Comparison of ENCODE assay signal across 8 mouse cellular contexts in the genomic region with DNA sequence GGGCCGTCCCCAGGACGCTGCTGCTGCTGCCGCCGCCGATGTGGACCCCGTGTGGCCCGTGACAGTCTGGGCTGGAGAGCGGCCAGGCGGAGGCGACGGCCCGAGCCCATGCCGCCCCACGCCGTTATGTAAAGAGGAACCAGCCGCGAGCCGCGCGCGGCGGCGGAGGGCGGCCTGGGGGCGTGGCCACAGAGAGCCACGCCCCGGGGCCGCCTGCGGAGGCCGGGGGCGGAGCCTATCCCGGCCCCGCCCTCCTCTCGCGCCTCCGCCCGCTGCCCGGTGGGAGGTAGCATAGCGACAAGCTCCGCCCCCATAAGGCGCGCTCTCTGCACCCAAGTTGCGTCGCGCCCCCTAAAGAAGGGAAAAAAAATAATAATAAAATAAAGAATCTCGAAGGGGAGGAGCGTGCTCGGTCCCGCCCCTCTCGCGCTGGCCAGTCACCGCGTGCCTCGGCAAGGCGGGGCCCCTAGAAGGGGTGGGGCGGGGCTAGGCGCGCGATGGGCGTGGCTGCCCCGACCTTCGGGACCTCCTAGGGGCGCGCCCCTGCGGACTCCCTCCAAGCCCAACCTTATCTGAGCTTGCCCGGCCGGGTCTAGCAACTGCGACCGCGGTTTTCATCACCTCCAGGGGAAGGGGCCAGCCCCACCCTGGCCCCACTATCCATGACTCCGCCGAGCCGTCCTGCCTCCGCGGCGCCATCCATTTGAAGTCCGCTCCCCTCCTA. TPM values are rescaled to one million over a fixed set of nuclear protein-coding genes. Genes with fewer than 3 reads are reported as not detected.
DNase-seq lines count a peak whose midpoint lies in the region; ATAC-seq and TF ChIP-seq lines count a peak whose summit lies in the region.

No protein-coding gene starts in this region.

- no peaks in the 10 kb centered on the region for H3K36me3 ChIP-seq in hindbrain, postnatal 0 days (ENCODE audit: insufficient read depth, low read length)

- H3K27ac ChIP-seq in gastrocnemius, adult 2 months = peak overlapping the region; percentile 99
- peak overlapping the region; percentile 76 for H3K27ac ChIP-seq in hindbrain, postnatal 0 days

- peaks cover 32% of the 10 kb centered on the region for H3K4me1 ChIP-seq in hindbrain, postnatal 0 days (ENCODE audit: insufficient read depth, low read length)

- intact Hi-C loops in gastrocnemius, adult 2 months (cut with DNase I) = loop anchor here (5.0 kb wide), 1 partner anchor 125 kb away; a partner anchor contains a TSS
- intact Hi-C loops in left cerebral cortex, postnatal 10 days (cut with DNase I) = no loop called here

- peak overlapping the region; percentile 89 for H3K4me2 ChIP-seq in hindbrain, postnatal 0 days (ENCODE audit: low read depth, low read length)

- peak overlapping the region; percentile 68 for H3K9ac ChIP-seq in hindbrain, postnatal 0 days (replicated peaks; ENCODE audit: low read length)

- peak; percentile 95 for DNase-seq in gastrocnemius, adult 2 months
- peak; percentile 89 for DNase-seq in hindbrain, postnatal 0 days (ENCODE audit: low spot score)
- DNase-seq in left cerebral cortex, postnatal 10 days (ENCODE audit: extremely low spot score in 1 of 2, low spot score in 2 of 2) = peak; percentile 68 to 92
- DNase-seq in right cerebral cortex, postnatal 10 days (ENCODE audit: low spot score in 2 of 2) = peak; percentile 87 to 88
- DNase-seq in urinary bladder, postnatal 14 days (ENCODE audit: low spot score) = peak; percentile 93

- H3K4me3 ChIP-seq in gastrocnemius, adult 2 months = peak overlapping the region; percentile 74
- H3K4me3 ChIP-seq in hindbrain, postnatal 0 days (ENCODE audit: low read length) = peak overlapping the region; percentile 80

- no peak; the same call in 1 of the 2 replicates for TF ChIP-seq CTCF in gastrocnemius, adult 2 months (IDR thresholded peaks at IDR 0.05)
- TF ChIP-seq CTCF in hindbrain, postnatal 0 days (IDR thresholded peaks at IDR 0.05; ENCODE audit: low read depth) = no peak

- under 1% methylated on average over 67 of the region's 77 CpGs for WGBS in hindbrain, postnatal 0 days

- ATAC-seq in activated CD4-positive, CD25-positive, alpha-beta regulatory T cell, adult 4 months = peak; percentile 66
- ATAC-seq in common myeloid progenitor, adult 5-6 weeks (replicated peaks; ENCODE audit: low read depth, poor library complexity, severe bottlenecking) = peak; percentile 52
- ATAC-seq in hindbrain, postnatal 0 days = peak; percentile 77
- ATAC-seq in megakaryocyte progenitor cell, adult 5-6 weeks (replicated peaks; ENCODE audit: poor library complexity) = peak; percentile 60

- H3K9me3 ChIP-seq in hindbrain, postnatal 0 days (ENCODE audit: low read length) = no peaks in the 10 kb centered on the region

- no peaks in the 10 kb centered on the region for H3K27me3 ChIP-seq in hindbrain, postnatal 0 days (ENCODE audit: insufficient read depth, low read length)

RNA-seq across cellular contexts. Expression of a gene that starts 0.6 kb away (rescaled TPM):
- polyA plus RNA-seq in activated CD4-positive, CD25-positive, alpha-beta regulatory T cell, adult 4 months (2017; shearing (Covaris generic)) = 10 to 100 TPM in 1 of 2 experiments, 1 to 10 TPM in 1; 9.8 to 11.6 TPM
- total RNA-seq in common myeloid progenitor, adult 5-6 weeks (2017) = 16.0 and 18.2 TPM in 2 replicates
- total RNA-seq in gastrocnemius, adult 2 months (2021) = 10 to 100 TPM; 11.9 to 15.4 TPM
- 24.7 and 31.0 TPM in 2 replicates for total RNA-seq in hindbrain, postnatal 0 days (2014; rRNA removed)
- polyA plus RNA-seq in hindbrain, postnatal 0 days (2015; fragmentation: Nextera tagmentation; extraction: Ambion mirVana) = 6.5 and 6.6 TPM in 2 replicates
- total RNA-seq in left cerebral cortex, postnatal 10 days (2021) = 10 to 100 TPM; 17.1 to 17.3 TPM
- total RNA-seq in megakaryocyte progenitor cell, adult 5-6 weeks (2015) = 28.2 and 31.7 TPM in 2 replicates
- 13.5 and 13.6 TPM in 2 replicates for total RNA-seq in megakaryocyte progenitor cell, adult 5-6 weeks (2017)

RNA-seq across cellular contexts. Expression of a gene that starts 11.9 kb away (rescaled TPM):
- 1 to 10 TPM in 1 of 2 experiments, under 1 TPM in 1; 0.60 to 1.2 TPM for polyA plus RNA-seq in activated CD4-positive, CD25-positive, alpha-beta regulatory T cell, adult 4 months (2017; shearing (Covaris generic))
- total RNA-seq in common myeloid progenitor, adult 5-6 weeks (2017) = 1.6 and 2.6 TPM in 2 replicates
- 1 to 10 TPM; 4.7 to 6.4 TPM for total RNA-seq in gastrocnemius, adult 2 months (2021)
- total RNA-seq in hindbrain, postnatal 0 days (2014; rRNA removed) = 48.9 and 52.5 TPM in 2 replicates
- polyA plus RNA-seq in hindbrain, postnatal 0 days (2015; fragmentation: Nextera tagmentation; extraction: Ambion mirVana) = 28.0 and 28.3 TPM in 2 replicates
- 10 to 100 TPM; 11.4 to 12.4 TPM for total RNA-seq in left cerebral cortex, postnatal 10 days (2021)
- 0.35 and 1.7 TPM in 2 replicates for total RNA-seq in megakaryocyte progenitor cell, adult 5-6 weeks (2015)
- total RNA-seq in megakaryocyte progenitor cell, adult 5-6 weeks (2017) = 1.6 and 2.4 TPM in 2 replicates

Comparison
In these comparisons a context has a peak if more than half of its experiments do, and no peak if none do; other contexts are left out.
1. Peak in every context shown above with its lines: DNase-seq, ATAC-seq, H3K4me3 ChIP-seq and H3K27ac ChIP-seq.